Mouse (Mus musculus) kidney, embryonic 14.5 days (tissue): ENCODE measurements at regions not wholly inside any gene's neighbourhood (a gene's known extent, or its start where the extent isn't known, plus 50 kb on each side); places are given as distances from the start of the nearest gene placed in this dataset.

Experiments used
- ATAC-seq: fragments of 200-750 bp; cut with Nextera tagmentation; 2 replicates; pipeline ENCODE4 v1.8.0; 2017; ENCODE audit warnings: moderate number of reproducible peaks, mild to moderate bottlenecking, moderate TSS enrichment, moderate library complexity; ENCODE audit not compliant: low FRiP score, low TSS enrichment
- H3K27ac ChIP-seq: fragments of 300-500 bp; sonication (generic); 2 replicates; pipeline ENCODE4 v1.5.1; 2014; ENCODE audit warnings: low read depth, mild to moderate bottlenecking, low read length, moderate library complexity, mixed read lengths
- H3K27me3 ChIP-seq: fragments of 300-500 bp; sonication (generic); 2 replicates; pipeline ENCODE4 v1.6.1; 2014; ENCODE audit warnings: mild to moderate bottlenecking, low read length; ENCODE audit not compliant: control insufficient read depth, insufficient read depth
- H3K36me3 ChIP-seq: fragments of 300-500 bp; sonication (generic); 2 replicates; pipeline ENCODE4 v1.6.1; 2014; ENCODE audit warnings: low read length, mixed read lengths; ENCODE audit not compliant: control insufficient read depth, insufficient read depth
- H3K4me1 ChIP-seq: fragments of 300-500 bp; sonication (generic); 2 replicates; pipeline ENCODE4 v1.6.1; 2014; ENCODE audit warnings: low read length, mixed read lengths; ENCODE audit not compliant: control insufficient read depth, insufficient read depth
- H3K4me2 ChIP-seq: fragments of 300-500 bp; sonication (generic); replicated peaks from 2 replicates; pipeline ENCODE4 v1.6.1; 2014; ENCODE audit warnings: low read depth, mild to moderate bottlenecking, low read length
- H3K4me3 ChIP-seq: fragments of 300-500 bp; sonication (generic); 2 replicates; pipeline ENCODE4 v1.5.1; 2014; ENCODE audit warnings: mild to moderate bottlenecking, low read length
- H3K9ac ChIP-seq: fragments of 300-500 bp; sonication (generic); 2 replicates; pipeline ENCODE4 v1.6.1; 2014; ENCODE audit warnings: low read depth, mild to moderate bottlenecking, low read length, moderate library complexity
- H3K9me3 ChIP-seq: fragments of 300-500 bp; sonication (generic); 2 replicates; pipeline ENCODE4 v1.6.1; 2016; ENCODE audit warnings: low read length; ENCODE audit not compliant: control insufficient read depth
- WGBS: fragments of 180-500 bp; shearing (Covaris S2); extraction: QIAGEN DNeasy Blood & Tissue Kit; methylation state at CpG from one replicate; pipeline ENCODE4 v1.1.7; 2014; 5-methylcytosine and 5-hydroxymethylcytosine counted together

DNA sequence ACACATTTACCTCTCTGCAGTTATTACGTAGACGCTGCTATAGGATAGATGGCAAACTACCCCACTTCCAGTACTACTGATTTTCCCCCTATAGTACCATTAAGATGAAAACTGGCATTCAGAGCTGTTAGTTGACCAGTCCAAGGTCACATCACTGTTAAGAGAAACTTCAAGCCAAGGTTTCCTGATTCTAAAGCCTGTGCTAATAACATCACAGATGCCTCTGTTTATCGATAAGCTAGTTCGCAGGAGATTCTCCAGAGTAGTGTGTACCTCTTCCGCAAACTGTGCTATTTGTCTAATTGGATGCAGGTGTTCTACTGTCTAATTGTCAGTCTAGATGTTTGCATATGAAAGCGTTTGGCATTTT lies 186.9 kb upstream of the Gm11146 start:
- H3K36me3 ChIP-seq, result no peaks in the 10 kb centered on the region
- no peak overlapping the region for H3K4me3 ChIP-seq
- H3K9me3 ChIP-seq, result no peaks in the 10 kb centered on the region
- no peak overlapping the region for H3K4me2 ChIP-seq
- H3K27ac ChIP-seq, result no peak overlapping the region
- H3K9ac ChIP-seq, result no peak overlapping the region
- ATAC-seq, result no peak
- no peaks in the 10 kb centered on the region for H3K4me1 ChIP-seq
- no peaks in the 10 kb centered on the region for H3K27me3 ChIP-seq
- 97% methylated on average over 6 of the region's 6 CpGs for WGBS

DNA sequence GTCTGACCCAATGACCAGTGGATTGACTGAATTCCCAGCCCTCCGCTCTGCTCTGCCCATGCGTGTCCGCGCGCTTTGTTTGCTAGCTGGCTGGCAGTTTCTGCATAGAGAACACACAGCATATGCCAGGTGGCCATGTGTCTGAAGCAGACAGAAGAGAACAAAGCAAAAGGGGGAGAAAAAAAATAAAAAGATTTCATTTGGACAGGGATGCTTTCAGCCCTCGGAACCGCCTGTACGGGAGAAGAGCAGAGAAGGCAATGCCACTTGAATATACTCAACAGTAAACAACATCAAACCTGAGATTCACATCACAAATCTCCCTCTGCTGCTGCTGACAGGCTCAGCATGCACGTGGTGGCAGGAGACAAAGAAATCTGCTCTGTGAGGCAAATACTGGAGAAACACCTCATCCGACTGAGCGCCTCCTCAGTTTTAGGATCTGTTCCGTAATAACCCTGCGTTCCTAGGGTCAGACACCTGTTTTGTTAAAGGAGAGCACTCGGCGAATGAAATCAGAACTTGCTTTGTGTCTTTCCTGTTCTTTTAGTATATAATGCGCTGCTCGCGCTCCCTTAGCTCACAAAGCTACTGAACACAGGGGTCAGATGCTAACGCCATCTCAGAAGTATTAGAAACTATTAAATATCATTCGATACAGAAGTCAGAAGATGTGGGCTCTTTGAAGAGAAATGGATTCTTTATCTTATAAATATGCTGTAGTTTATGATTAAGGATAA lies 186.3 kb upstream of the Gm11146 start:
- WGBS, result 77% methylated on average over 20 of the region's 20 CpGs
- Histone ChIP-seq H3K4me1 (no peaks in the 10 kb centered on the region), H3K27ac (no peak overlapping the region), H3K27me3 (no peaks in the 10 kb centered on the region), H3K4me2 (no peak overlapping the region), H3K9me3 (no peaks in the 10 kb centered on the region), H3K4me3 (no peak overlapping the region), H3K9ac (no peak overlapping the region), H3K36me3 (no peaks in the 10 kb centered on the region)
- peak; percentile 93; the same call in 1 of the 2 replicates for ATAC-seq

DNA sequence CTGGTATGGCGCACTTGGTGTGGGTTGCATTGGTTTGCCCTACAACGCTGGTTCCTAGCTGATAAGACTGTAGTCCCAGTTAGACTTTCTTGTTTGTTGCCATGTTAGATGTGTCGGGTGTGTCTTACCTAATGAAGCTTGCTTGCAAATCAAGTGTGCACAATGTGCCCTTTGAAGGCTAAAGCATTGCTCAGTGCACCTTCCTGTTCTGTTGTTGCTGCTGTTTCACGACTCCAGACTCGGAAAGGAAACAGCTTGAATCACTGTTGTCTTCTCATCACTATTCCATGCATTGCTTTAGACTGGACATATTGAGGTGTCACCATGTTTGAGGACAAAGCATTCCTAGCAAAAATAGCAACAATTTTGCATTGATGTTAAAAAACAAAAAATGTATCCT lies 185.1 kb upstream of the Gm11146 start:
- no peak overlapping the region for H3K4me2 ChIP-seq
- H3K9ac ChIP-seq, result no peak overlapping the region
- H3K27ac ChIP-seq, result no peak overlapping the region
- no peaks in the 10 kb centered on the region for H3K36me3 ChIP-seq
- H3K27me3 ChIP-seq, result no peaks in the 10 kb centered on the region
- no peaks in the 10 kb centered on the region for H3K4me1 ChIP-seq
- WGBS, result 89% methylated on average over 5 of the region's 5 CpGs
- ATAC-seq, result no peak
- no peak overlapping the region for H3K4me3 ChIP-seq
- H3K9me3 ChIP-seq, result no peaks in the 10 kb centered on the region

DNA sequence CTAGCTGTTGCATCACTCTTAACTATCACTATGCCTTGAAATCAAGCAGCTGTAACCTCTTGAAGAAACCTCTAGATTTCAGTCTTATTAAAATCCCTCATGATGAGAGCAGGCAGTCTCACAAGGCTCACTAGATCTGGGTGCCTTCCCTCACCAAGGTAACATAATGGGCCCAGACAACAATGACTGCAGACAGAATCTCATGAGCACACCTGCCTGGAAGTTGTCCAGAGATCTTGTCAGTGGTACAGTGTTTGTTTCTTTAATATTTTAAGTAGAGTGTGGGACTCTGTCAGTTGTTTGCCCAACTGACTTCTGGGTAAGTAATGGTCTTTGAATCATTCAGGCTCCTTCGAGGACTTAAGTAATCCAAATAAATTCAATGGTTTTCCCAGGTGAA lies 177.1 kb upstream of the Gm11146 start:
- Histone ChIP-seq H3K27me3 (no peaks in the 10 kb centered on the region), H3K4me1 (no peaks in the 10 kb centered on the region), H3K9me3 (no peaks in the 10 kb centered on the region), H3K27ac (no peak overlapping the region), H3K4me3 (no peak overlapping the region), H3K9ac (no peak overlapping the region), H3K4me2 (no peak overlapping the region), H3K36me3 (no peaks in the 10 kb centered on the region)
- 69% methylated on average over 1 of the region's 1 CpGs for WGBS
- no peak for ATAC-seq

DNA sequence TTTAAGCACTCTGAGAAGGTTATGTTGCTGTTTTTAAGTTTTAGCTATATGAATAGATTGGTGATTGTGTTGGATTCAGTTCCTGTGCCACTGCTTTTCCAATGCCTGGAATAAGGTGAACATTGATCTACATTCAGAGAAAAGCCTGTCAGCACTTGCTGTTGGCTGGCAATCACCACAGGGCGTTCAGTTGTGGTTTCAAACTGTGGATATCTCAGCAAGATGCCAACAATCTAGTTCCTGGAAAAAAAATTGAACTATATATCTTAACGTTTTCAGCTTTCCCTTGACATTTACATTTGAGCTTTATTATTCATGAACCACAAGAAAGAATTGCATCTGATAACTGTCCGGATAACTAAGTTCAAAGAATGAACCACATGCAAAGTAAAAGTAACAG lies 170.2 kb upstream of the Gm11146 start:
- Histone ChIP-seq H3K4me2 (no peak overlapping the region), H3K27me3 (no peaks in the 10 kb centered on the region), H3K9ac (no peak overlapping the region), H3K27ac (no peak overlapping the region), H3K9me3 (no peaks in the 10 kb centered on the region), H3K36me3 (no peaks in the 10 kb centered on the region), H3K4me1 (no peaks in the 10 kb centered on the region), H3K4me3 (no peak overlapping the region)
- WGBS, result 80% methylated on average over 3 of the region's 3 CpGs
- ATAC-seq, result no peak

DNA sequence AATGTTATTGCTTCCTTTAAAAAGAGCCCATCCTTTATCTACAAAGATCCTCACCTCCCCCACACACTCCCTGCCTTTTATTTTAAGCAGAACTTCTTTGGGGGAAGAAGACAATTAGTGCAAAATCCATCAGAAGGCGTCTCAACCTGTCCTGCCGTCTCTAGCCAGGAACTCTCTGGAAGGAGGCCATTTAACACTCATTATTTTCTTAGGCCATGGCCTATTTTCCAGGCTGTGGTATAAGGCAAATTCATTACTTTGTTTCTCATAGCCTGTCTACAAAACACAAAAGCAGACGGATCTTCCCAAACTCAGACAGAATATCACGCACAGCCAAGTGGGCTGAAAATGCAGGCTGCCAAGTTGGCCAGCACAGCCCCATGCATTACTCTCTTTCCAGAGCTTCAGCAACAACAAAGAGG lies 159.0 kb upstream of the Gm11146 start:
- Histone ChIP-seq H3K4me1 (no peaks in the 10 kb centered on the region), H3K9ac (no peak overlapping the region), H3K27me3 (no peaks in the 10 kb centered on the region), H3K36me3 (no peaks in the 10 kb centered on the region), H3K4me3 (no peak overlapping the region), H3K27ac (no peak overlapping the region), H3K4me2 (no peak overlapping the region), H3K9me3 (no peaks in the 10 kb centered on the region)
- 76% methylated on average over 4 of the region's 4 CpGs for WGBS
- ATAC-seq, result no peak

DNA sequence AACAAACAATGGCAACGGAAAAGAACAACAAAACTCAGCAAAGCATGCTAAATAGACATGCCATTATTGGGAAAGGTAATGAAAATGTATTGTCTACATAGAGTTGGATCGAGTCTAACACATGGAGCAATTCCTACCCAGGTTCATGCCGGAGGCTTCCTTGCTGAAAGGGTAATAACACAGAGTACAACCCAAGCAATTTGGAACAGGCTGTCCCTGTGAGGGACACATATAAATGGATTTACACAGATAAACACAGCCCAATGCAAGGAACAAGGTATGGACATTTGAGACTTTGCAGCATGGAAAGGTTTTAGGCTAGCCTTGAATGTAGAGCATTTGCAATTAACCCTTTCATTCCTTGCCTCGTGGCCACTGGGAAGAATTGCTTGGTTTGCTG lies 158.6 kb upstream of the Gm11146 start:
- WGBS, result 84% methylated on average over 4 of the region's 4 CpGs
- ATAC-seq, result no peak

DNA sequence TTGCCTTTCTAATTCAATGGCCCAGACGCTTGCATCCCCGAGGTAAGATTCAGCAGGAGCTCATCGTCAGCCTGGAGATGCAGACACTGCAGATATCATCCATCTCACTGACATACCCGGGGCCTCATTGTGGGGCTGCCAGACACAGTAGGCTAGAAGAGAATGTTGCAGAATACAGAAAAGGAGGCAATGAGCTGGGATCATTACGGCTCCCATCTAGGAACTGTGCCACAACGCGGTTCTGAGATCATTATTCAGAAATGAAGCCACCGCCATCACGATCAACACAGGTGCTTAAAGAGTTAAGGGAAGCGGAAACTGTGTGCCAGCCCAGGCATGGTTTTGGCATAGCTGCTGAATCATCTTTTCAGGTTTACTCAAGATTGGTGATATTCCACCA lies 158.1 kb upstream of the Gm11146 start:
- no peaks in the 10 kb centered on the region for H3K27me3 ChIP-seq
- H3K4me1 ChIP-seq, result no peaks in the 10 kb centered on the region
- no peak overlapping the region for H3K4me3 ChIP-seq
- H3K4me2 ChIP-seq, result no peak overlapping the region
- no peak for ATAC-seq
- no peak overlapping the region for H3K27ac ChIP-seq
- 82% methylated on average over 10 of the region's 10 CpGs for WGBS
- no peaks in the 10 kb centered on the region for H3K36me3 ChIP-seq
- no peak overlapping the region for H3K9ac ChIP-seq
- H3K9me3 ChIP-seq, result no peaks in the 10 kb centered on the region

More for the DNA sequence above, 158.6 kb upstream of the Gm11146 start:
- Histone ChIP-seq H3K4me1 (no peaks in the 10 kb centered on the region), H3K27me3 (no peaks in the 10 kb centered on the region), H3K9me3 (no peaks in the 10 kb centered on the region), H3K4me2 (no peak overlapping the region), H3K9ac (no peak overlapping the region), H3K36me3 (no peaks in the 10 kb centered on the region), H3K27ac (no peak overlapping the region), H3K4me3 (no peak overlapping the region)

DNA sequence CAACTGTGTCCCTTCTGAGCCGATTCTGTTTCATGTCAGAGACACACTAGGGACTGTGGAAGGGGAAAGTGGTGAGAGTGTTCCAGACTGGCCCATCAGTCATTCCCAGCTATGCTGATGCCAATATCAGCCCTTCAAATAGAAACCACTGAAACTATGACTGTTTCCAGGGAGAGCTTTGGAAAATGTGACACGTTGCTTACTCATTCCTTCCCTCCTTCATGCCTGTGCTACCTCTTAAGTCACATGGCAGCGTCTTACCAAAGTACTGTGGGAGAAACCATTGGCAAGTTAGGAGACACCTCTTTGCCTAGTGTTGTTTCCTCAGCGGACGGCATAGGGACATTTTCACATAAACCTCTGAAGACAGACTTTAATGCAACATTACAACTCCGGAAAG lies 153.0 kb upstream of the Gm11146 start:
- no peak overlapping the region for H3K9ac ChIP-seq
- no peak overlapping the region for H3K4me2 ChIP-seq
- H3K4me3 ChIP-seq, result no peak overlapping the region
- WGBS, result 85% methylated on average over 6 of the region's 6 CpGs
- no peak for ATAC-seq
- no peaks in the 10 kb centered on the region for H3K9me3 ChIP-seq
- no peaks in the 10 kb centered on the region for H3K4me1 ChIP-seq
- H3K27ac ChIP-seq, result no peak overlapping the region
- no peaks in the 10 kb centered on the region for H3K36me3 ChIP-seq
- no peaks in the 10 kb centered on the region for H3K27me3 ChIP-seq
